Mouse (Mus musculus) liver, embryonic 14.5 days (tissue): Measurements from ENCODE around the gene Skap2. TPM values are rescaled to one million over a fixed set of nuclear protein-coding genes. Genes with fewer than 3 reads are reported as not detected.

ENCODE experiments used
- ATAC-seq: fragments of 200-750 bp; cut with Nextera tagmentation; 2 replicates; pipeline ENCODE4 v1.8.0; 2017; ENCODE audit warnings: moderate number of reproducible peaks, mild to moderate bottlenecking, moderate library complexity; ENCODE audit not compliant: insufficient read depth
- DNase-seq, 3 experiments: peaks; one replicate each; pipeline ENCODE4 v3.0.0-alpha.2; 2012 to 2013; ENCODE audit warnings: low read depth in 3 of 3, low spot score in 3 of 3
- H3K27ac ChIP-seq: fragments of 300-500 bp; sonication (generic); 2 replicates; pipeline ENCODE4 v1.5.1; 2014; ENCODE audit warnings: moderate library complexity, mild to moderate bottlenecking, control low read depth, inconsistent platforms
- H3K27me3 ChIP-seq: fragments of 300-500 bp; sonication (generic); 2 replicates; pipeline ENCODE4 v1.6.1; 2014; ENCODE audit warnings: mild to moderate bottlenecking, low read length, moderate library complexity; ENCODE audit not compliant: control insufficient read depth, insufficient read depth
- H3K36me3 ChIP-seq: fragments of 300-500 bp; sonication (generic); replicated peaks from 2 replicates; pipeline ENCODE4 v1.6.1; 2014; ENCODE audit warnings: low read depth; ENCODE audit not compliant: control insufficient read depth, insufficient read depth
- H3K4me1 ChIP-seq, 2 experiments: fragments of 200-500 bp in 1 of 2; fragments of 300-500 bp in 1 of 2; sonication (generic) in 1 of 2; replicated peaks; 2 replicates each; pipeline ENCODE4 v1.6.1; 2012 to 2014; ENCODE audit warnings: antibody characterized with exemption in 1 of 2, inconsistent platforms in 1 of 2, low read length in 1 of 2; ENCODE audit not compliant: control insufficient read depth in 2 of 2, insufficient read depth in 2 of 2
- H3K4me2 ChIP-seq: fragments of 300-500 bp; sonication (generic); 2 replicates; pipeline ENCODE4 v1.6.1; 2014; ENCODE audit warnings: low read depth, mild to moderate bottlenecking, control low read depth, moderate library complexity
- H3K4me3 ChIP-seq, 2 experiments: fragments of 200-500 bp in 1 of 2; fragments of 300-500 bp in 1 of 2; sonication (generic) in 1 of 2; 2 replicates each; pipeline ENCODE4 v1.5.1; 2012 to 2014; ENCODE audit warnings: low read depth in 2 of 2, low read length in 2 of 2, mild to moderate bottlenecking in 2 of 2, control low read depth in 1 of 2, inconsistent platforms in 1 of 2, moderate library complexity in 1 of 2; ENCODE audit not compliant: insufficient read depth in 1 of 2
- H3K9ac ChIP-seq: fragments of 300-500 bp; sonication (generic); replicated peaks from 2 replicates; pipeline ENCODE4 v1.6.1; 2014; ENCODE audit warnings: mild to moderate bottlenecking, control low read depth, moderate library complexity
- H3K9me3 ChIP-seq: fragments of 300-500 bp; sonication (generic); 2 replicates; pipeline ENCODE4 v1.6.1; 2016; ENCODE audit warnings: low read length, mixed read lengths; ENCODE audit not compliant: control insufficient read depth
- CTCF ChIP-seq: IDR thresholded peaks from 2 replicates; pipeline ENCODE4 v1.5.1; 2016; ENCODE audit warnings: antibody characterized with exemption, low read depth, control low read depth
- EP300 ChIP-seq: IDR thresholded peaks from 2 replicates; pipeline ENCODE4 v1.6.1; 2016; ENCODE audit warnings: antibody characterized with exemption, low read depth
- WGBS: fragments of 180-500 bp; shearing (Covaris S2); extraction: QIAGEN DNeasy Blood & Tissue Kit; methylation state at CpG from one replicate; pipeline ENCODE4 v1.1.7; 2014; ENCODE audit not compliant: insufficient replicate concordance; 5-methylcytosine and 5-hydroxymethylcytosine counted together
- polyA plus RNA-seq, 2 experiments: library from polyadenylated mRNA; depleted of rRNA in 1 of 2; stranded (reverse) in 1 of 2; unstranded in 1 of 2; fragments of >200 nt; fragmentation: Nextera tagmentation in 1 of 2; extraction: Ambion mirVana in 1 of 2; gene quantifications; 2 replicates each; pipeline versions ENCODE4 v1.2.1 to v1.2.3; 2012 to 2014

Skap2 gene
- polyA plus RNA-seq, 2 experiments, result 10.1 to 18.4 TPM

- no peaks in the 10 kb centered on the region for H3K27me3 ChIP-seq
- TF ChIP-seq CTCF (no peak), EP300 (no peak)
- WGBS, result 68% methylated on average over 12 of the region's 12 CpGs
Observed at GRCm38 (mm10) chr6:51809164-51809824, 203.1 kb downstream of the Skap2 start.

DNA sequence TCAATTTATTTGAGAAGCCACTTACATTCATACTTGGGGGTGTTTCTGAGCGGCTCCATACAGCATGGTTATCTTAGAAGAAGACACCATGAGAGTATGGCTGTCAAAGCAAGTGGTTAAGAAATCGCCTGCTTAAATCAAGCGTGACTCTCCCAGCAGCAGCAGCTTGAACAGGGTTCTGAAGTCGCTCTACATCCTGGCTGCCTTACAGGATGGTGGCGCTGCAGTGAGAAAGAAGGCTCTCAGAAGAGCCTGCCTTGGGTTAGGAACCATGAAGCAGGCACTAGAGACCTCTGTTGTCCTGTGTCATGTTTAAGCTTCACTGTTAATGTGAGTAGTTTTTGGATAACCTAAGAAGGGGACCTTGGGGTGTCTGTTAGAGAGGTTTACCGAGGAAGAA, 204.3 kb downstream of the Skap2 start:
- WGBS, result 63% methylated on average over 6 of the region's 6 CpGs
- Histone ChIP-seq H3K27me3 (no peaks in the 10 kb centered on the region), H3K4me2 (no peak overlapping the region), H3K9me3 (no peaks in the 10 kb centered on the region), H3K36me3 (no peaks in the 10 kb centered on the region), H3K27ac (no peak overlapping the region), H3K9ac (no peak overlapping the region), H3K4me1 (no peaks in the 10 kb centered on the region), H3K4me3 (no peak overlapping the region)
- ATAC-seq (no peak), DNase-seq (no peak)
- TF ChIP-seq CTCF (no peak), EP300 (no peak)

More at GRCm38 (mm10) chr6:51809164-51809824, 203.1 kb downstream of the Skap2 start:
- no peaks in the 10 kb centered on the region for H3K4me1 ChIP-seq
- H3K4me3 ChIP-seq, result no peak overlapping the region
- no peaks in the 10 kb centered on the region for H3K9me3 ChIP-seq
- H3K4me2 ChIP-seq, result no peak overlapping the region
- H3K9ac ChIP-seq, result no peak overlapping the region
- no peak overlapping the region for H3K27ac ChIP-seq
- DNase-seq (no peak), ATAC-seq (no peak)
- no peaks in the 10 kb centered on the region for H3K36me3 ChIP-seq

Other genes with a start within 250 kb of the Skap2 start
- 0.21 and 0.33 TPM in 2 replicates for gene Hoxa1, start 145.8 kb upstream of the Skap2 start, polyA plus RNA-seq (2012; rRNA removed)
- gene Hoxa1, start 145.8 kb upstream of the Skap2 start, polyA plus RNA-seq (2014; fragmentation: Nextera tagmentation; extraction: Ambion mirVana), result 0.40 and 0.47 TPM in 2 replicates
- gene Hoxa2, start 152.3 kb upstream of the Skap2 start, polyA plus RNA-seq (2012; rRNA removed), result 0.26 and 0.30 TPM in 2 replicates
- gene Hoxa2, start 152.3 kb upstream of the Skap2 start, polyA plus RNA-seq (2014; fragmentation: Nextera tagmentation; extraction: Ambion mirVana), result 0.14 and 0.33 TPM in 2 replicates
- 0.03 and 0.04 TPM in 2 replicates for gene 5730596B20Rik, start 164.9 kb upstream of the Skap2 start, polyA plus RNA-seq (2012; rRNA removed)
- gene 5730596B20Rik, start 164.9 kb upstream of the Skap2 start, polyA plus RNA-seq (2014; fragmentation: Nextera tagmentation; extraction: Ambion mirVana), result 0.03 TPM in 1 of 2 replicates, not detected in the other
- gene Hoxa4, start 179.2 kb upstream of the Skap2 start, polyA plus RNA-seq (2012; rRNA removed), result 0.25 and 0.26 TPM in 2 replicates
- 0.09 and 0.14 TPM in 2 replicates for gene Hoxa4, start 179.2 kb upstream of the Skap2 start, polyA plus RNA-seq (2014; fragmentation: Nextera tagmentation; extraction: Ambion mirVana)
- 0.52 and 0.97 TPM in 2 replicates for gene Hoxa5, start 192.0 kb upstream of the Skap2 start, polyA plus RNA-seq (2012; rRNA removed)
- 0.16 and 0.43 TPM in 2 replicates for gene Hoxa5, start 192.0 kb upstream of the Skap2 start, polyA plus RNA-seq (2014; fragmentation: Nextera tagmentation; extraction: Ambion mirVana)
- gene Hoxa6, start 196.2 kb upstream of the Skap2 start, polyA plus RNA-seq (2012; rRNA removed), result not detected in 2 replicates
- not detected in 2 replicates for gene Hoxa6, start 196.2 kb upstream of the Skap2 start, polyA plus RNA-seq (2014; fragmentation: Nextera tagmentation; extraction: Ambion mirVana)
- 0.37 and 0.43 TPM in 2 replicates for gene Hoxa3, start 200.8 kb upstream of the Skap2 start, polyA plus RNA-seq (2012; rRNA removed)
- 0.13 and 0.38 TPM in 2 replicates for gene Hoxa3, start 200.8 kb upstream of the Skap2 start, polyA plus RNA-seq (2014; fragmentation: Nextera tagmentation; extraction: Ambion mirVana)
- not detected in 2 replicates for gene Gm28308, start 200.8 kb upstream of the Skap2 start, polyA plus RNA-seq (2012; rRNA removed)
- gene Gm28308, start 200.8 kb upstream of the Skap2 start, polyA plus RNA-seq (2014; fragmentation: Nextera tagmentation; extraction: Ambion mirVana), result not detected in 2 replicates
- 0.18 and 0.26 TPM in 2 replicates for gene Hoxa7, start 209.3 kb upstream of the Skap2 start, polyA plus RNA-seq (2012; rRNA removed)
- gene Hoxa7, start 209.3 kb upstream of the Skap2 start, polyA plus RNA-seq (2014; fragmentation: Nextera tagmentation; extraction: Ambion mirVana), result 0.18 and 0.23 TPM in 2 replicates
- gene Hoxa9, start 218.5 kb upstream of the Skap2 start, polyA plus RNA-seq (2012; rRNA removed), result 0.58 and 0.76 TPM in 2 replicates
- 0.28 and 0.43 TPM in 2 replicates for gene Hoxa9, start 218.5 kb upstream of the Skap2 start, polyA plus RNA-seq (2014; fragmentation: Nextera tagmentation; extraction: Ambion mirVana)
- 0.04 and 0.19 TPM in 2 replicates for gene Hoxa10, start 228.3 kb upstream of the Skap2 start, polyA plus RNA-seq (2012; rRNA removed)
- gene Hoxa10, start 228.3 kb upstream of the Skap2 start, polyA plus RNA-seq (2014; fragmentation: Nextera tagmentation; extraction: Ambion mirVana), result 0.14 TPM in 1 of 2 replicates, not detected in the other
- gene Hoxa11, start 233.3 kb upstream of the Skap2 start, polyA plus RNA-seq (2012; rRNA removed), result 0.03 TPM in 1 of 2 replicates, not detected in the other
- not detected in 2 replicates for gene Hoxa11, start 233.3 kb upstream of the Skap2 start, polyA plus RNA-seq (2014; fragmentation: Nextera tagmentation; extraction: Ambion mirVana)
- gene Hoxa13, start 248.3 kb upstream of the Skap2 start, polyA plus RNA-seq (2012; rRNA removed), result 0.02 and 0.09 TPM in 2 replicates
- not detected in 2 replicates for gene Hoxa13, start 248.3 kb upstream of the Skap2 start, polyA plus RNA-seq (2014; fragmentation: Nextera tagmentation; extraction: Ambion mirVana)